Mouse (Mus musculus) liver, postnatal 0 days (tissue): ENCODE data around the gene Plscr4. TPM values are rescaled to one million over a fixed set of nuclear protein-coding genes. Genes with fewer than 3 reads are reported as not detected.

Experiments
- ATAC-seq: fragments of 200-750 bp; cut with Nextera tagmentation; 2 replicates; pipeline ENCODE4 v1.8.0; 2017; ENCODE audit warnings: mild to moderate bottlenecking, moderate library complexity
- DNase-seq: peaks from one replicate; pipeline ENCODE4 v3.0.0-alpha.2; 2016
- H3K27ac ChIP-seq: fragments of 300-500 bp; sonication (generic); 2 replicates; pipeline ENCODE4 v1.5.1; 2014; ENCODE audit warnings: antibody characterized with exemption, moderate library complexity, mild to moderate bottlenecking, low read depth
- H3K27me3 ChIP-seq: fragments of 300-500 bp; sonication (generic); 2 replicates; pipeline ENCODE4 v1.6.1; 2014; ENCODE audit warnings: low read length, control low read depth, mixed read lengths; ENCODE audit not compliant: insufficient read depth
- H3K36me3 ChIP-seq: fragments of 300-500 bp; sonication (generic); replicated peaks from 2 replicates; pipeline ENCODE4 v1.6.1; 2014; ENCODE audit warnings: mild to moderate bottlenecking, control low read depth, low read length, moderate library complexity, mixed read lengths; ENCODE audit not compliant: insufficient read depth
- H3K4me1 ChIP-seq: fragments of 300-500 bp; sonication (generic); 2 replicates; pipeline ENCODE4 v1.6.1; 2014; ENCODE audit warnings: antibody characterized with exemption, mild to moderate bottlenecking, control low read depth; ENCODE audit not compliant: insufficient read depth
- H3K4me2 ChIP-seq: fragments of 300-500 bp; sonication (generic); 2 replicates; pipeline ENCODE4 v1.6.1; 2014; ENCODE audit warnings: low read depth, mild to moderate bottlenecking, low read length, moderate library complexity, mixed read lengths
- H3K4me3 ChIP-seq: fragments of 300-500 bp; sonication (generic); 2 replicates; pipeline ENCODE4 v1.5.1; 2014; ENCODE audit warnings: low read depth, low read length
- H3K9ac ChIP-seq: fragments of 300-500 bp; sonication (generic); replicated peaks from 2 replicates; pipeline ENCODE4 v1.6.1; 2014; ENCODE audit warnings: mild to moderate bottlenecking, moderate library complexity
- H3K9me3 ChIP-seq: fragments of 300-500 bp; sonication (generic); 2 replicates; pipeline ENCODE4 v1.6.1; 2016; ENCODE audit warnings: mild to moderate bottlenecking, control low read depth, low read length, mixed read lengths
- CTCF ChIP-seq: sonication (generic); IDR thresholded peaks from 2 replicates; pipeline ENCODE4 v1.5.1; 2016; ENCODE audit warnings: antibody characterized with exemption, low read depth
- EP300 ChIP-seq: IDR thresholded peaks from 2 replicates; pipeline ENCODE4 v1.6.1; 2016; ENCODE audit warnings: antibody characterized with exemption, low read depth, mild to moderate bottlenecking
- WGBS: fragments of 180-500 bp; shearing (Covaris S2); extraction: QIAGEN DNeasy Blood & Tissue Kit; methylation state at CpG from one replicate; pipeline ENCODE4 v1.1.7; 2014; ENCODE audit not compliant: insufficient replicate concordance; 5-methylcytosine and 5-hydroxymethylcytosine counted together
- polyA plus RNA-seq: library from polyadenylated mRNA; unstranded; fragments of >200 nt; fragmentation: Nextera tagmentation; extraction: Ambion mirVana; gene quantifications from 2 replicates; pipeline ENCODE4 v1.2.1, GENCODE M21; 2015

Plscr4 gene
- polyA plus RNA-seq, 1 experiment from 2014 or later, result 2.2 TPM

- Histone ChIP-seq H3K27ac (no peak overlapping the region), H3K9ac (no peak overlapping the region), H3K4me1 (0 out of 2 replicates have a peak, but pooled peaks cover 6% of the 10 kb centered on the region), H3K9me3 (no peaks in the 10 kb centered on the region), H3K4me2 (no peak overlapping the region), H3K36me3 (no peaks in the 10 kb centered on the region), H3K27me3 (no peaks in the 10 kb centered on the region), H3K4me3 (no peak overlapping the region)
- no peak for ATAC-seq
- no peak for TF ChIP-seq CTCF
- TF ChIP-seq EP300, result no peak
- WGBS, result 86% methylated on average over 3 of the region's 3 CpGs
- no peak for DNase-seq
Measured at GRCm38 (mm10) chr9:92456605-92457004, 568 bp upstream of the Plscr4 start.

- H3K4me1 ChIP-seq, result 0 out of 2 replicates have a peak, but pooled peaks cover 6% of the 10 kb centered on the region
- H3K27me3 ChIP-seq, result no peaks in the 10 kb centered on the region
- DNase-seq (no peak), ATAC-seq (no peak; the same call in 1 of the 2 replicates)
- 0% methylated on average over 4 of the region's 5 CpGs for WGBS
- TF ChIP-seq CTCF (no peak), EP300 (no peak)
- peak overlapping the region; percentile 96 for H3K4me2 ChIP-seq
- H3K9me3 ChIP-seq, result no peaks in the 10 kb centered on the region
- H3K36me3 ChIP-seq, result no peaks in the 10 kb centered on the region
- H3K27ac ChIP-seq, result peak overlapping the region; percentile 36; the same call in 1 of the 2 replicates
- H3K9ac ChIP-seq, result peak overlapping the region; percentile 73
- H3K4me3 ChIP-seq, result peak overlapping the region; percentile 78
Measured at GRCm38 (mm10) chr9:92458059-92458402, 858 bp downstream of the Plscr4 start.

GRCm38 (mm10) chr9:92458418-92458817 lies 1.2 kb downstream of the Plscr4 start:
- WGBS, result 79% methylated on average over 2 of the region's 2 CpGs
- 0 out of 2 replicates have a peak, but pooled peaks cover 6% of the 10 kb centered on the region for H3K4me1 ChIP-seq
- H3K9me3 ChIP-seq, result no peaks in the 10 kb centered on the region
- H3K4me2 ChIP-seq, result peak overlapping the region; percentile 96; the same call in 1 of the 2 replicates
- H3K4me3 ChIP-seq, result peak overlapping the region; percentile 78
- no peak overlapping the region for H3K9ac ChIP-seq
- no peak for ATAC-seq
- no peak overlapping the region for H3K27ac ChIP-seq
- no peak for DNase-seq
- no peaks in the 10 kb centered on the region for H3K27me3 ChIP-seq
- no peak for TF ChIP-seq CTCF
- no peak for TF ChIP-seq EP300
- H3K36me3 ChIP-seq, result no peaks in the 10 kb centered on the region

GRCm38 (mm10) chr9:92467724-92468123 lies 10.6 kb downstream of the Plscr4 start:
- DNase-seq (no peak), ATAC-seq (no peak)
- H3K4me3 ChIP-seq, result no peak overlapping the region
- H3K4me1 ChIP-seq, result no peaks in the 10 kb centered on the region
- WGBS, result 65% methylated on average over 4 of the region's 4 CpGs
- no peaks in the 10 kb centered on the region for H3K9me3 ChIP-seq
- no peaks in the 10 kb centered on the region for H3K27me3 ChIP-seq
- no peak overlapping the region for H3K9ac ChIP-seq
- TF ChIP-seq EP300 (no peak), CTCF (no peak)
- H3K4me2 ChIP-seq, result no peak overlapping the region
- no peaks in the 10 kb centered on the region for H3K36me3 ChIP-seq
- no peak overlapping the region for H3K27ac ChIP-seq

- Histone ChIP-seq H3K27me3 (no peaks in the 10 kb centered on the region), H3K27ac (no peak overlapping the region), H3K4me2 (no peak overlapping the region), H3K9ac (no peak overlapping the region), H3K4me3 (no peak overlapping the region), H3K9me3 (no peaks in the 10 kb centered on the region), H3K4me1 (no peaks in the 10 kb centered on the region), H3K36me3 (no peaks in the 10 kb centered on the region)
- 81% methylated on average over 5 of the region's 5 CpGs for WGBS
- DNase-seq (no peak), ATAC-seq (no peak)
- TF ChIP-seq EP300 (no peak), CTCF (no peak)
Measured at GRCm38 (mm10) chr9:92472256-92472855, 15.2 kb downstream of the Plscr4 start.

- Histone ChIP-seq H3K4me2 (no peak overlapping the region), H3K4me3 (no peak overlapping the region), H3K27me3 (no peaks in the 10 kb centered on the region), H3K4me1 (no peaks in the 10 kb centered on the region), H3K27ac (no peak overlapping the region), H3K9me3 (no peaks in the 10 kb centered on the region), H3K9ac (no peak overlapping the region), H3K36me3 (no peaks in the 10 kb centered on the region)
- TF ChIP-seq EP300 (no peak), CTCF (no peak)
- no peak for DNase-seq
- 65% methylated on average over 2 of the region's 2 CpGs for WGBS
- ATAC-seq, result no peak
Measured at GRCm38 (mm10) chr9:92473178-92473577, 16.0 kb downstream of the Plscr4 start.

GRCm38 (mm10) chr9:92474244-92474643 lies 17.1 kb downstream of the Plscr4 start:
- Histone ChIP-seq H3K9ac (no peak overlapping the region), H3K4me1 (no peaks in the 10 kb centered on the region), H3K4me2 (no peak overlapping the region), H3K9me3 (no peaks in the 10 kb centered on the region), H3K36me3 (no peaks in the 10 kb centered on the region), H3K27me3 (no peaks in the 10 kb centered on the region), H3K27ac (no peak overlapping the region), H3K4me3 (no peak overlapping the region)
- DNase-seq (no peak), ATAC-seq (no peak)
- no peak for TF ChIP-seq CTCF
- no peak for TF ChIP-seq EP300
- 84% methylated on average over 1 of the region's 1 CpGs for WGBS
